Comparison of ENCODE assay signal across 9 mouse cellular contexts in genomic region chr7:58843767-58844445, GRCm38 (mm10).
DNase-seq lines count a peak whose midpoint lies in the region; ATAC-seq and TF ChIP-seq lines count a peak whose summit lies in the region.
"Had no signal": no experiment of that assay in that cellular context is flagged by ENCODE, and none has a peak within 500 bp of the region (broad histone marks: within the 10 kb centered on the region; RNA-seq: fewer than 3 reads in every experiment).

No protein-coding gene starts in this region.

- peak; percentile 79 for DNase-seq in 416B (ENCODE audit: low read depth)
- DNase-seq in cerebellum, adult 11-12 months, result peak; percentile 91
- DNase-seq in forebrain, embryonic 14.5 days (ENCODE audit: low spot score), result peak; percentile 97
- peak; percentile 86 for DNase-seq in kidney, postnatal 0 days (ENCODE audit: low spot score)
- DNase-seq in limb, embryonic 14.5 days (ENCODE audit: low spot score), result peak; percentile 87
- DNase-seq in skeletal muscle tissue, adult 2 months (ENCODE audit: low read depth, low spot score), result peak; percentile 86

- H3K4me3 ChIP-seq in forebrain, embryonic 14.5 days (ENCODE audit: low read depth, low read length), result no peak overlapping the region
- peak overlapping the region; percentile 22; the same call in 1 of the 2 replicates for H3K4me3 ChIP-seq in heart, embryonic 15.5 days
- H3K4me3 ChIP-seq in kidney, postnatal 0 days (replicated peaks; ENCODE audit: low read depth, low read length), result no peak overlapping the region
- peak overlapping the region; percentile 11; the same call in 1 of the 2 replicates for H3K4me3 ChIP-seq in limb, embryonic 14.5 days (replicated peaks; ENCODE audit: low read length)
- H3K4me3 ChIP-seq in midbrain, embryonic 13.5 days (replicated peaks), result 0 out of 2 replicates have a peak overlapping the region, but pooled peaks have one; percentile 13

- H3K9me3 ChIP-seq in forebrain, embryonic 14.5 days (replicated peaks; ENCODE audit: control insufficient read depth, low read length), result no peaks in the 10 kb centered on the region
- no peaks in the 10 kb centered on the region for H3K9me3 ChIP-seq in heart, embryonic 15.5 days (replicated peaks)
- no peaks in the 10 kb centered on the region for H3K9me3 ChIP-seq in kidney, postnatal 0 days (replicated peaks; ENCODE audit: low read length)
- H3K9me3 ChIP-seq in limb, embryonic 14.5 days (ENCODE audit: control insufficient read depth, low read length), result no peaks in the 10 kb centered on the region
- H3K9me3 ChIP-seq in midbrain, embryonic 13.5 days, result no peaks in the 10 kb centered on the region

- H3K36me3 ChIP-seq in forebrain, embryonic 14.5 days (ENCODE audit: control insufficient read depth, insufficient read depth, low read length), result no peaks in the 10 kb centered on the region
- no peaks in the 10 kb centered on the region for H3K36me3 ChIP-seq in heart, embryonic 15.5 days
- no peaks in the 10 kb centered on the region for H3K36me3 ChIP-seq in kidney, postnatal 0 days (ENCODE audit: insufficient read depth, low read length)
- no peaks in the 10 kb centered on the region for H3K36me3 ChIP-seq in limb, embryonic 14.5 days (ENCODE audit: control insufficient read depth, insufficient read depth, low read length)
- no peaks in the 10 kb centered on the region for H3K36me3 ChIP-seq in midbrain, embryonic 13.5 days

- peak overlapping the region; percentile 57 for H3K9ac ChIP-seq in forebrain, embryonic 14.5 days (ENCODE audit: low read length)
- peak overlapping the region; percentile 23; the same call in 1 of the 2 replicates for H3K9ac ChIP-seq in heart, embryonic 15.5 days
- no peak overlapping the region for H3K9ac ChIP-seq in kidney, postnatal 0 days (ENCODE audit: low read depth, low read length)
- H3K9ac ChIP-seq in limb, embryonic 14.5 days (ENCODE audit: low read depth, low read length, severe bottlenecking), result peak overlapping the region; percentile 18
- H3K9ac ChIP-seq in midbrain, embryonic 13.5 days (replicated peaks), result peak overlapping the region; percentile 50

- 2% methylated on average over 9 of the region's 9 CpGs for WGBS in forebrain, embryonic 14.5 days
- WGBS in heart, embryonic 15.5 days, result 1% methylated on average over 9 of the region's 9 CpGs
- WGBS in kidney, postnatal 0 days, result 2% methylated on average over 9 of the region's 9 CpGs
- 4% methylated on average over 9 of the region's 9 CpGs for WGBS in limb, embryonic 14.5 days
- under 1% methylated on average over 9 of the region's 9 CpGs for WGBS in midbrain, embryonic 13.5 days

- peak; percentile 98 for ATAC-seq in forebrain, embryonic 14.5 days
- peak; percentile 93 for ATAC-seq in heart, embryonic 15.5 days (replicated peaks; ENCODE audit: insufficient number of reproducible peaks, insufficient read depth, low FRiP score, low read depth)
- peak; percentile 86 for ATAC-seq in kidney, postnatal 0 days (replicated peaks; ENCODE audit: low FRiP score, low read depth)
- peak; percentile 90 for ATAC-seq in limb, embryonic 14.5 days (ENCODE audit: low FRiP score, low read depth)
- ATAC-seq in midbrain, embryonic 13.5 days, result peak; percentile 97

- H3K4me2 ChIP-seq in forebrain, embryonic 14.5 days (ENCODE audit: low read length), result peak overlapping the region; percentile 45
- H3K4me2 ChIP-seq in heart, embryonic 15.5 days, result peak overlapping the region; percentile 54
- peak overlapping the region; percentile 44 for H3K4me2 ChIP-seq in kidney, postnatal 0 days (ENCODE audit: low read length)
- H3K4me2 ChIP-seq in limb, embryonic 14.5 days (replicated peaks; ENCODE audit: low read depth, low read length, severe bottlenecking), result peak overlapping the region; percentile 39
- peak overlapping the region; percentile 48 for H3K4me2 ChIP-seq in midbrain, embryonic 13.5 days (replicated peaks)

- no peak for TF ChIP-seq POLR2A in limb, embryonic 14.5 days (IDR thresholded peaks at IDR 0.05; ENCODE audit: borderline replicate concordance, extremely low read depth, insufficient read depth, insufficient read length)

- TF ChIP-seq CTCF in kidney, postnatal 0 days (IDR thresholded peaks at IDR 0.05; ENCODE audit: low read depth), result no peak

- no peaks in the 10 kb centered on the region for H3K27me3 ChIP-seq in forebrain, embryonic 14.5 days (replicated peaks; ENCODE audit: control insufficient read depth, insufficient read depth, low read length)
- H3K27me3 ChIP-seq in heart, embryonic 15.5 days, result no peaks in the 10 kb centered on the region
- no peaks in the 10 kb centered on the region for H3K27me3 ChIP-seq in kidney, postnatal 0 days (ENCODE audit: insufficient read depth, low read length)
- H3K27me3 ChIP-seq in limb, embryonic 14.5 days (ENCODE audit: control insufficient read depth, insufficient read depth, low read length), result no peaks in the 10 kb centered on the region
- H3K27me3 ChIP-seq in midbrain, embryonic 13.5 days, result no peaks in the 10 kb centered on the region
- H3K27me3 ChIP-seq: CH12.LX had no signal

- H3K4me1 ChIP-seq in forebrain, embryonic 14.5 days (ENCODE audit: control insufficient read depth, insufficient read depth, low read length), result peaks cover 23% of the 10 kb centered on the region
- H3K4me1 ChIP-seq in heart, embryonic 15.5 days (replicated peaks), result peaks cover 31% of the 10 kb centered on the region
- H3K4me1 ChIP-seq in kidney, postnatal 0 days (replicated peaks; ENCODE audit: insufficient read depth, low read length), result peaks cover 2% of the 10 kb centered on the region; the same call in 1 of the 2 replicates
- peaks cover 24% of the 10 kb centered on the region for H3K4me1 ChIP-seq in limb, embryonic 14.5 days (ENCODE audit: control insufficient read depth, insufficient read depth, low read length)
- peaks cover 34% of the 10 kb centered on the region for H3K4me1 ChIP-seq in midbrain, embryonic 13.5 days (replicated peaks)

- peak overlapping the region; percentile 95 for H3K27ac ChIP-seq in forebrain, embryonic 14.5 days (ENCODE audit: low read depth, low read length)
- H3K27ac ChIP-seq in heart, embryonic 15.5 days, result peak overlapping the region; percentile 98
- peak overlapping the region; percentile 73 for H3K27ac ChIP-seq in kidney, postnatal 0 days
- H3K27ac ChIP-seq in limb, embryonic 14.5 days (replicated peaks; ENCODE audit: low read depth, low read length), result peak overlapping the region; percentile 79
- peak overlapping the region; percentile 95 for H3K27ac ChIP-seq in midbrain, embryonic 13.5 days

Comparison
In these comparisons a context has a peak if more than half of its experiments do, and no peak if none do; other contexts are left out.
1. H3K4me3 ChIP-seq: peak in heart, embryonic 15.5 days (single experiment), limb, embryonic 14.5 days (single experiment) and midbrain, embryonic 13.5 days (single experiment); none in forebrain, embryonic 14.5 days (single experiment) and kidney, postnatal 0 days (single experiment).
2. Peak in every context shown above with its lines, with median percentiles within 50 percentile points of each other: DNase-seq, ATAC-seq, H3K27ac ChIP-seq and H3K4me2 ChIP-seq.